Mouse (Mus musculus) midbrain, embryonic 16.5 days (tissue): ENCODE measurements around the gene Ccdc151. TPM values are rescaled to one million over a fixed set of nuclear protein-coding genes. Genes with fewer than 3 reads are reported as not detected.

Experiments
- ATAC-seq: fragments of 200-750 bp; cut with Nextera tagmentation; 2 replicates; pipeline ENCODE4 v1.8.0; 2017; ENCODE audit warnings: moderate TSS enrichment
- H3K27ac ChIP-seq: fragments of 300-500 bp; sonication (generic); 2 replicates; pipeline ENCODE4 v1.5.1; 2014; ENCODE audit warnings: mild to moderate bottlenecking, low read length, mixed read lengths
- H3K27me3 ChIP-seq: fragments of 300-500 bp; sonication (generic); 2 replicates; pipeline ENCODE4 v1.6.1; 2014; ENCODE audit warnings: low read depth, low read length, mixed read lengths; ENCODE audit not compliant: control insufficient read depth, insufficient read depth
- H3K36me3 ChIP-seq: fragments of 300-500 bp; sonication (generic); 2 replicates; pipeline ENCODE4 v1.6.1; 2014; ENCODE audit warnings: mild to moderate bottlenecking, low read length, moderate library complexity, mixed read lengths; ENCODE audit not compliant: control insufficient read depth, insufficient read depth
- H3K4me1 ChIP-seq: fragments of 300-500 bp; sonication (generic); 2 replicates; pipeline ENCODE4 v1.6.1; 2014; ENCODE audit warnings: mild to moderate bottlenecking, low read length, mixed read lengths; ENCODE audit not compliant: control insufficient read depth, insufficient read depth
- H3K4me2 ChIP-seq: fragments of 300-500 bp; sonication (generic); 2 replicates; pipeline ENCODE4 v1.6.1; 2014; ENCODE audit warnings: mild to moderate bottlenecking, low read length, mixed read lengths
- H3K4me3 ChIP-seq: fragments of 300-500 bp; sonication (generic); 2 replicates; pipeline ENCODE4 v1.5.1; 2014; ENCODE audit warnings: low read depth, mild to moderate bottlenecking, low read length, moderate library complexity, mixed read lengths
- H3K9ac ChIP-seq: fragments of 300-500 bp; sonication (generic); 2 replicates; pipeline ENCODE4 v1.6.1; 2014; ENCODE audit warnings: low read depth, low read length, mixed read lengths
- H3K9me3 ChIP-seq: fragments of 300-500 bp; sonication (generic); replicated peaks from 2 replicates; pipeline ENCODE4 v1.6.1; 2014; ENCODE audit warnings: mild to moderate bottlenecking, low read length, mixed read lengths; ENCODE audit not compliant: control insufficient read depth, poor library complexity, severe bottlenecking
- WGBS: fragments of 180-500 bp; shearing (Covaris S2); extraction: QIAGEN DNeasy Blood & Tissue Kit; methylation state at CpG from one replicate; pipeline ENCODE4 v1.1.7; 2014; 5-methylcytosine and 5-hydroxymethylcytosine counted together
- polyA plus RNA-seq: library from polyadenylated mRNA; unstranded; fragments of >200 nt; fragmentation: Nextera tagmentation; extraction: Ambion mirVana; gene quantifications from 2 replicates; pipeline ENCODE4 v1.2.1, GENCODE M21; 2015

The Ccdc151 gene
- polyA plus RNA-seq, 1 experiment from 2014 or later = 5.6 TPM

- H3K36me3 ChIP-seq = peaks cover 13% of the 10 kb centered on the region
- WGBS = 53% methylated on average over 12 of the region's 12 CpGs
- ATAC-seq = 0 out of 2 replicates have a peak, but pooled peaks have one; percentile 5
- H3K27me3 ChIP-seq = no peaks in the 10 kb centered on the region
- H3K4me2 ChIP-seq = no peak overlapping the region
- peaks cover 7% of the 10 kb centered on the region for H3K4me1 ChIP-seq
- H3K27ac ChIP-seq = no peak overlapping the region
- H3K9ac ChIP-seq = no peak overlapping the region
- no peak overlapping the region for H3K4me3 ChIP-seq
- H3K9me3 ChIP-seq = no peaks in the 10 kb centered on the region
Measured at GRCm38 (mm10) chr9:21943638-21944037, 58.8 kb downstream of the Ccdc151 start.

- H3K9ac ChIP-seq = no peak overlapping the region
- no peaks in the 10 kb centered on the region for H3K27me3 ChIP-seq
- 80% methylated on average over 11 of the region's 12 CpGs for WGBS
- no peaks in the 10 kb centered on the region for H3K9me3 ChIP-seq
- no peak for ATAC-seq
- peaks cover 13% of the 10 kb centered on the region for H3K4me1 ChIP-seq
- H3K36me3 ChIP-seq = peaks cover 13% of the 10 kb centered on the region
- H3K4me3 ChIP-seq = no peak overlapping the region
- no peak overlapping the region for H3K4me2 ChIP-seq
- no peak overlapping the region for H3K27ac ChIP-seq
Measured at GRCm38 (mm10) chr9:21943046-21943445, 59.4 kb downstream of the Ccdc151 start.

Other genes starting within 250 kb of the Ccdc151 start
- gene Spc24, start 242.3 kb downstream of the Ccdc151 start, polyA plus RNA-seq = 10.4 and 11.8 TPM in 2 replicates
- 3.1 and 3.5 TPM in 2 replicates for gene Kank2, start 203.9 kb downstream of the Ccdc151 start, polyA plus RNA-seq
- gene Angptl8, start 167.1 kb downstream of the Ccdc151 start, polyA plus RNA-seq = 0.87 TPM in 1 of 2 replicates, not detected in the other
- 12.9 and 13.4 TPM in 2 replicates for gene Dock6, start 150.0 kb downstream of the Ccdc151 start, polyA plus RNA-seq
- 16.1 and 19.9 TPM in 2 replicates for gene Rab3d, start 84.4 kb downstream of the Ccdc151 start, polyA plus RNA-seq
- 11.6 and 12.7 TPM in 2 replicates for gene Ccdc159, start 75.2 kb downstream of the Ccdc151 start, polyA plus RNA-seq
- 45.5 and 47.2 TPM in 2 replicates for gene Tmem205, start 75.1 kb downstream of the Ccdc151 start, polyA plus RNA-seq
- 112 and 115 TPM in 2 replicates for gene Plppr2, start 65.6 kb downstream of the Ccdc151 start, polyA plus RNA-seq
- gene Swsap1, start 46.9 kb downstream of the Ccdc151 start, polyA plus RNA-seq = 9.5 and 10.5 TPM in 2 replicates
- 1.2 and 1.4 TPM in 2 replicates for gene Epor, start 39.1 kb downstream of the Ccdc151 start, polyA plus RNA-seq
- gene Rgl3, start 13.2 kb downstream of the Ccdc151 start, polyA plus RNA-seq = 0.88 and 1.5 TPM in 2 replicates
- gene Prkcsh, start 172 bp upstream of the Ccdc151 start, polyA plus RNA-seq = 83.0 and 90.3 TPM in 2 replicates
- gene Elavl3, start 49.4 kb upstream of the Ccdc151 start, polyA plus RNA-seq = 91.6 and 93.8 TPM in 2 replicates
- gene Gm49318, start 68.6 kb upstream of the Ccdc151 start, polyA plus RNA-seq = not detected in 2 replicates
- gene Zfp653, start 68.7 kb upstream of the Ccdc151 start, polyA plus RNA-seq = 18.1 and 18.8 TPM in 2 replicates
- 54.8 and 57.4 TPM in 2 replicates for gene Ecsit, start 82.8 kb upstream of the Ccdc151 start, polyA plus RNA-seq
- 0.67 and 0.88 TPM in 2 replicates for gene Cnn1, start 96.6 kb upstream of the Ccdc151 start, polyA plus RNA-seq
- 170 and 188 TPM in 2 replicates for gene Elof1, start 114.5 kb upstream of the Ccdc151 start, polyA plus RNA-seq
- gene Acp5, start 133.1 kb upstream of the Ccdc151 start, polyA plus RNA-seq = 0.35 and 4.1 TPM in 2 replicates
- gene Pigyl, start 154.2 kb upstream of the Ccdc151 start, polyA plus RNA-seq = 86.8 and 96.6 TPM in 2 replicates
- 0.72 and 0.85 TPM in 2 replicates for gene Zfp872, start 185.5 kb upstream of the Ccdc151 start, polyA plus RNA-seq
- gene Zfp809, start 223.1 kb upstream of the Ccdc151 start, polyA plus RNA-seq = 8.7 and 11.4 TPM in 2 replicates